Mouse (Mus musculus) olfactory bulb, adult 2 months (tissue): Measurements from ENCODE around the gene Homer2.

Source experiments
- CTCF ChIP-seq: fragments of 200-500 bp; IDR thresholded peaks from 2 replicates; pipeline ENCODE4 v1.5.1; 2012; ENCODE audit warnings: low read depth, mild to moderate bottlenecking, low read length, moderate library complexity; ENCODE audit not compliant: insufficient read depth
- POLR2A ChIP-seq: fragments of 200-500 bp; IDR thresholded peaks from 2 replicates; pipeline ENCODE4 v1.6.1; 2012; ENCODE audit warnings: mild to moderate bottlenecking, low read depth, low read length, moderate library complexity; ENCODE audit not compliant: insufficient read depth

DNA sequence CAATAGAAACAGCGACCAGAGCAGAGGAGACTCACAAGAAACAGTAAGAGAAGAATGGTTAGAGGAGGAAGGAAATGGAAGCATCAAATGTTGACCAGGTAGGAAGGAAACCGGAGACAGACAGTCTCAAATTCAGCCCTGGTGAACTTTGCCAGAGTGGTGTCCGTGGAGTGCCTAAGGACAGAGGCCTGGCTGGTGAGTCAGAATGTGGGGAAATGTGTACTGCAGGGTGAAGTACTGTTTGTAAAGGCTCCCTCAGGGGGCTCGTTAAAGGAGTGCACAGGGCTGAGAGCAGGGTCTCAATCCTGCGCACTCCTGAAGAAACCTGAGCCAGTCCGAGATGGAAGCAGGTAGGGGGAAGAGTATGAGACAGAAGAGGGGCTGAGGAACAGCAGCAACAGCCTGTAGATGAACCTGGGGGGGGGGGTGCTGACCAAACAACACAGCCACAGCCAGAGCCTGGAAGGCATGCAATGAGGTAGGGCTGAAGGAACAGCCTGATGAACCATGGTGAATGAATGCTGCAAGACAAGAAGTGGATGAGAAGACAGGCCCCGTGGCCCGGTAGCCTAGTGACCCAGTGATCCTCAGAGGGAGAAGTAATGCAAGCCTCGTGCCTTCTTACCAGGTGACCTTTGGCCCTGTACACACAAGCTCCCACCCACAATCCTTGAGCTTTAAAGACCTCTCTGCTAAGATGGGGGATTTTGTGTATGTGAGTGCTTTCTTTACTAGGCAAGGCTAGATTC is 28.1 kb upstream of the Homer2 start:
- TF ChIP-seq CTCF = no peak
- no peak for TF ChIP-seq POLR2A
